Mouse (Mus musculus): ENCODE measurements around the gene Mtmr10. TPM values are rescaled to one million over a fixed set of nuclear protein-coding genes. Genes with fewer than 3 reads are reported as not detected.

Gene Mtmr10
- polyA plus RNA-seq, 1 experiment from 2014 or later = 11.2 TPM

DNA sequence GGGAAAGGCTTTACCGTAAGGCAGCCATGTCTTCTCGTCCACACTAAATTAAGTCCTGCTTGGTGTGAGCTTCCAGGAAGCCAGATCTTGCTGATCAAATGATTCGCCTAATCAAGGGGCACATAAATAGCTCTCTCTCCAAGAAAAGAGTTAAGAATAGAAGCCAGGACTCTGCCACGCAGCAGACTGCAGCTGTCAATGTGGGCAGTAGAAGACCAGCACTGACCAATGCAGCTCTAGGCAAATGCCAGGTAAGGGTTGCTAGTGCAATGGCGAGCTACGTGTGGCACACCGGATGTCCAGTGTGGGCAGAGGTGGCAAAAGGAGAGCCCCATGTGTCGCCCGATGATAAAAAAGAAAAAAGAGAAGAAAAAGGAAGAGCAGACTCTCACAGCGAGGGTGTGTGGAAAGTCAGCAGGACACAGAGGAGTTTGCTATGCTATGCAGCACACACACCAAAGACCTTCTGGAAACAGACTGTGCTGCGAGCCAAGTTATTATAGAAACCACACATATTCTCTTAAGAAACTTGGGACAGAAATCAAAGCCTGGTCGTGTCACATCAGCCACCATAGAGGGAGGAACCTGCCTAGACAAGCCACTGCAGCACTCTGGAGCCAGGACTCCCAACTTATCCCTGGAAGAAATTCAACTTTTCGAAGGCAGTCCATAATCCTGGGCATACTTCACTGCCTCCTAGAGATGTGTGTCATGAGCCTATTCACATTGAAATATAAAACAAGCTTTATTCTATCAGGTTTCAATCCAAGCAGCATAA, 21.8 kb upstream of the Mtmr10 start:
- WGBS = 83% methylated on average over 13 of the region's 13 CpGs
- Histone ChIP-seq H3K9ac (no peak overlapping the region), H3K4me1 (replicated peaks) (no peaks in the 10 kb centered on the region), H3K27ac (replicated peaks) (no peak overlapping the region), H3K4me3 (no peak overlapping the region), H3K36me3 (no peaks in the 10 kb centered on the region), H3K27me3 (peaks cover 11% of the 10 kb centered on the region), H3K4me2 (no peak overlapping the region), H3K9me3 (peaks cover 8% of the 10 kb centered on the region; the same call in 1 of the 2 replicates)
- ATAC-seq (ENCODE audit: low read depth) = no peak

DNA sequence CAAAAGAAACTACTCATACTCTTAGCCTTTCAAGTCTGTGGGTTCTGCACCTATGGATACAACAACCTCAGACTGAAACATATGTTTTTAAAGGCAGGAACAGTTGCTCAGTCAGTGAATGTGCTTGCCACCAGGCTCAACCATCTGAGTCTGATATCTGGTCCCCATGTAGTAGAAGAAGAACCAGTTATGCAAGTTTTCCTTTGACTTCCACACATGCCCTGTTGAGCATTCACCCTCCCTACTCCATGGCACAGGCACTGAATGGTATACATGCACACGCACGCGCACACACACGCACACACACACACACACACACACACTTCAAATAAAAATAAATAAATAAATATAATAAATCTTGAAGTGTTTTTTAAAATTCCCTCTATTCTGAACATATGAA, 20.9 kb upstream of the Mtmr10 start:
- no peak overlapping the region for H3K27ac ChIP-seq (replicated peaks)
- no peak for ATAC-seq (ENCODE audit: low read depth)
- H3K4me3 ChIP-seq = no peak overlapping the region
- H3K27me3 ChIP-seq = peaks cover 11% of the 10 kb centered on the region
- 91% methylated on average over 4 of the region's 4 CpGs for WGBS
- H3K4me2 ChIP-seq = no peak overlapping the region
- no peaks in the 10 kb centered on the region for H3K4me1 ChIP-seq (replicated peaks)
- no peaks in the 10 kb centered on the region for H3K36me3 ChIP-seq
- no peak overlapping the region for H3K9ac ChIP-seq
- H3K9me3 ChIP-seq = peaks cover 5% of the 10 kb centered on the region; the same call in 1 of the 2 replicates

DNA sequence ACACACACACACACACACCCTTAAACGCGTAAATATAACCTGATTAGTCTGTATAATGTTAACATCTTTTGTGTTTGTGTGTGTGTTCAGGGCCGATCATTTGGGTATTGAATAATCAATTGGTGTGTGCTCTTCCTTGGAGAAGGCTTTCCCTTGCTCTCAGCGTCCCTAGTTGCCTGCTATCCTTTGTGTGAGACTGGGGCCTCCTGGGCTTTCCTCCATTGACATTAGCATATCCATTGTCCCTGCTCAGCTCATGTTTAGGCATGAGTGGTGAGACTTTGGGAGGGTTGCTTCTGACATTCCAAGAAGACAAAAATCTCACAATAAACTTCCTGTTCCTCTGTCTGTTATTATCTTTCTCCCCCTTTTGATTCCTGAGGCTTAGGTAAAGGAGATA, 15.5 kb upstream of the Mtmr10 start:
- Histone ChIP-seq H3K27me3 (peaks cover 11% of the 10 kb centered on the region), H3K9me3 (no peaks in the 10 kb centered on the region), H3K36me3 (no peaks in the 10 kb centered on the region), H3K9ac (no peak overlapping the region), H3K4me1 (replicated peaks) (peaks cover 21% of the 10 kb centered on the region), H3K4me2 (no peak overlapping the region), H3K4me3 (no peak overlapping the region), H3K27ac (replicated peaks) (0 out of 2 replicates have a peak overlapping the region, but pooled peaks have one; percentile 54)
- ATAC-seq (ENCODE audit: low read depth) = peak; percentile 60; the same call in 1 of the 2 replicates
- WGBS = 15% methylated on average over 4 of the region's 4 CpGs

DNA sequence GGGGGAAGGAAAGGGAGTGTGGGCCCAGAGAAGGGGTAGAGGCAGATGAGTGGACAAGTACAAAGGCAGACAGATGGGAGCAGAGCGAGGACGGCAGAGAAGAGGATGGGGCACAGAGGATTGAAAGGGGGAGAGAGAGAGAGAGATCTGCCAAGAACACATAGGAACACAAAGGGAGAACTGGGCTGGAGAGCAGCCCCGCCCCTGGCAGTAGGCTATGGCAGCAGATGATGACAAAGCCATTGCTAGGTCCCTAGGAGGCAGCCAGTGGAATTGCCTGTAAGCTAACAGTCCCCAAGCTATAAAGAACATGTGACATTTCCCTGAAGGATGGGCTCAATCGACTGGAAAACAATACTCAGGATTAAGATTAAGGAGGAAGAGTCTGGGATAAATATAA, 11.9 kb upstream of the Mtmr10 start:
- Histone ChIP-seq H3K36me3 (no peaks in the 10 kb centered on the region), H3K4me3 (no peak overlapping the region), H3K27me3 (no peaks in the 10 kb centered on the region), H3K4me1 (replicated peaks) (peaks cover 23% of the 10 kb centered on the region), H3K9ac (no peak overlapping the region), H3K4me2 (no peak overlapping the region), H3K9me3 (no peaks in the 10 kb centered on the region), H3K27ac (replicated peaks) (peak overlapping the region; percentile 33)
- 0 out of 2 replicates have a peak, but pooled peaks have one; percentile 30 for ATAC-seq (ENCODE audit: low read depth)
- WGBS = 27% methylated on average over 4 of the region's 4 CpGs

DNA sequence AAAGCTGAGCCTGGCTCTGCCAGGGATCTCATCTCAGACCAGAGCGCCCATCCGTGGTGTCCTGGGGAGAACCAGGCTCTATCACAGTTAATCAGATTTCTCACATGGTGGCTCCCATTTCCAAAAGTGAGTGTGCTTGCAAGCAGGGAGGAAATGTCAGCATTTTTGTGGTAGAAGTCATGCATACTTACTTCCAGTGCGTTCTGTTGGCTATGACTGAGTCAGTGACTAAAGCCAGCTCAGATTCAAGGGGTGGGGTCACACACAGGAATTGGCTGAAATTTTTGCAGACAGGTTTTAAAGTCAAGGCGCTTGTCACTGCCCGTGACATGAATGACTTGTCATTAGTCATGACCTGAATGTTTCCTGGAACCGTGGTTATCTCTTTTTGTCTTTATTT, 10.5 kb upstream of the Mtmr10 start:
- H3K27me3 ChIP-seq = no peaks in the 10 kb centered on the region
- H3K36me3 ChIP-seq = no peaks in the 10 kb centered on the region
- no peak overlapping the region for H3K4me2 ChIP-seq
- peaks cover 21% of the 10 kb centered on the region for H3K4me1 ChIP-seq (replicated peaks)
- ATAC-seq (ENCODE audit: low read depth) = no peak
- H3K9ac ChIP-seq = no peak overlapping the region
- 47% methylated on average over 6 of the region's 6 CpGs for WGBS
- no peak overlapping the region; the same call in 1 of the 2 replicates for H3K27ac ChIP-seq (replicated peaks)
- no peaks in the 10 kb centered on the region for H3K9me3 ChIP-seq
- no peak overlapping the region for H3K4me3 ChIP-seq

DNA sequence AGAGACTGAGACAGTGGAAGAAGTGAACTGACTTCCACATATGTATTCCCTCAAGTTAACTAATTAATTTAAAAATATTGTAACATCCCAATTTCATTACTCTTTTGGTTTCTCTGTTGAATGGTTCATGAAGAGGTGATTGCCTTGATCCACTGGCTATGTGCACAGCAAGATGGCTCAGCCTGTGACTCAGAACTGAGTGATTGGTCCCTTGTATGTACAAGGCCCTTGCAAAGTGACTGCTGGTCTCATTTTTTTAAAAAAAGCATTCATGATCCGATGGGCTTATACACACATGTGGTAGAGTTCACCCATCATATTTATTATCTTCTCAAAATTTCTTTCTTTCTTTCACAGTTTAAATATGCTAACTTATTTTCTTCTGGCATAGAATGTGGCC, 8.9 kb upstream of the Mtmr10 start:
- no peaks in the 10 kb centered on the region for H3K9me3 ChIP-seq
- no peaks in the 10 kb centered on the region for H3K27me3 ChIP-seq
- H3K9ac ChIP-seq = no peak overlapping the region
- no peak overlapping the region for H3K4me3 ChIP-seq
- no peak overlapping the region for H3K4me2 ChIP-seq
- 93% methylated on average over 1 of the region's 1 CpGs for WGBS
- no peaks in the 10 kb centered on the region for H3K36me3 ChIP-seq
- ATAC-seq (ENCODE audit: low read depth) = no peak
- H3K27ac ChIP-seq (replicated peaks) = no peak overlapping the region
- peaks cover 18% of the 10 kb centered on the region for H3K4me1 ChIP-seq (replicated peaks)

DNA sequence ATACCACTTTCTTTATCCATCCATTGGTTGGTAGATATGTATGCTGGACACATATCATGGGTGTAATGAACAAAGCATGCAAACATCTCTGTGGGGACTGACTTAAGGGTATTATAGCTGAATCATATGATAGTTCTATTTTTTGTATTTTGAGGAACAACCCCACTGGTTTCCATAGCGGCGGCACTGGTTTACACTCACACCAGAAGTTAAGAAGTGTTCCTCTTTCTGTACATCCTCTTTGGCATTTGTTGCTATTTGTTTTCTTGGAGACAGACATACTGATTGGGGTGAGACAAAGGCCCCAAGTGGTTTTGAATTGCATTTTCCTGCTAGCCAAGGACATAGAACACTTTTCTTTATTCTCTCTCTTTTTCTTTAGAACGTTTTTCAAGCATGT, 7.9 kb upstream of the Mtmr10 start:
- H3K4me1 ChIP-seq (replicated peaks) = peaks cover 18% of the 10 kb centered on the region
- H3K36me3 ChIP-seq = no peaks in the 10 kb centered on the region
- H3K4me3 ChIP-seq = no peak overlapping the region
- WGBS = 78% methylated on average over 3 of the region's 3 CpGs
- no peak overlapping the region for H3K9ac ChIP-seq
- ATAC-seq (ENCODE audit: low read depth) = no peak
- H3K9me3 ChIP-seq = no peaks in the 10 kb centered on the region
- no peaks in the 10 kb centered on the region for H3K27me3 ChIP-seq
- H3K4me2 ChIP-seq = no peak overlapping the region
- no peak overlapping the region for H3K27ac ChIP-seq (replicated peaks)

DNA sequence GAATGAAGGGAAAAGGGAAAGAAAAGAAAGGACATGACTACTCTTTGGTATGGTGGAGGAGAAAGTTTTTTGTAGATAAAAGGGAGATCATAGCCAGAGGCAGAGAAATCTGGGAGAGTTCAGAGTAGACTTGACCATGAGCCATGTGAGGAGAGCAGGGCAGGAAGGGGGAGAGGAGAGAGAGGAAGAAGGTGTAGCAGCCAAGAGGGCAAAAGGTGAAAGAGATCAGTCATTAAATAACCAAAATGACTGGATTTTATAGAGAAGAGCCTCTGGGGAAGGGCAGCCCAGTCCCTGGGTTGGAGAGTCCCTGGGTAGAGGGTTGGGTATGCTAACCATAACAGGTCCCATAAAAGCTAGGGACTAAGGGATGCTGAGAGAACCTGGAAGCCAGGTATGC, 887 bp upstream of the Mtmr10 start:
- H3K27me3 ChIP-seq = no peaks in the 10 kb centered on the region
- peaks cover 29% of the 10 kb centered on the region for H3K4me1 ChIP-seq (replicated peaks)
- peak; percentile 28 for ATAC-seq (ENCODE audit: low read depth)
- H3K9me3 ChIP-seq = no peaks in the 10 kb centered on the region
- peak overlapping the region; percentile 91; the same call in 1 of the 2 replicates for H3K4me3 ChIP-seq
- H3K9ac ChIP-seq = no peak overlapping the region
- H3K36me3 ChIP-seq = no peaks in the 10 kb centered on the region
- no peak overlapping the region for H3K27ac ChIP-seq (replicated peaks)
- peak overlapping the region; percentile 59 for H3K4me2 ChIP-seq

DNA sequence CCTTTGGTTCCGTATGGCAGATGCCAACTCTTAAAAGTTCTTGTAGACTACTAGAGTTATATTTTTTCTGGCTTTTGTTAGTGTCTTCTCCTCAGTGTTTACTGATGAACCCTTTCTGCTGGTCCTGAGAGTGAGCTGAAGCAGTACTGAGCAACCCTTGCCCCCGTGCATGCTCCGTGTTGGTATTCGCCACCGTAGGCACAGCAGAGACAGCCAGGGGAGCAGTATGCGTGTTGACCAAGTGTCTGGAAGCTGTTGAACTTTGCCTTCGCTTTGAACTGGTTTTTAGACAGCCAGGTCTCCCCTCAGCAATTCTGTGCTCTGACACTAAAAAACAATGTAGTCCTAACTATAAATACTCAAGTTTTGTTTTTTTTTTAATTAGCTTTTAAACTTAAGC, 2.0 kb downstream of the Mtmr10 start:
- no peak overlapping the region for H3K4me3 ChIP-seq
- WGBS = 90% methylated on average over 7 of the region's 7 CpGs

DNA sequence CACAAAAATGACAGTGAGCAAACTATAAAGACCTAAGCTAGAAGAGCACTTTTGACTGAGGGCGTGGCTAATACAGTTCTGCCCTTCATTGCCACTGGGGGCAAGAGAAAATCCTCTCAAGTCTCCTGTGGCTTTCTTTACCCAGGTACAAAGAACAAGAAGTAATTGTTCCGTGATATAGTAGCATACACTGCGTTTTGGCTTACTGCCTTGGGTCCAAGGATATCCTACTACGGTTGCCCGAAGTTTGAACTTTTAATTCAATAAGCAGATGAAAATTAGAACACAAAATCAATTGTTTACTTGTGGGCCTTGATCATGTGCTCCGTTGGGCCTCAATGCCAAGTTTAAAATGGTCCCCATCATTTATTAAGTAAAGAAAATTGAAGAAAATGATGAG, 3.0 kb downstream of the Mtmr10 start:
- 91% methylated on average over 6 of the region's 6 CpGs for whole genome bisulfite sequencing

More for the DNA sequence above, 2.0 kb downstream of the Mtmr10 start:
- no peak overlapping the region for H3K27ac ChIP-seq (replicated peaks)
- peaks cover 7% of the 10 kb centered on the region for H3K36me3 ChIP-seq
- no peak for ATAC-seq (ENCODE audit: low read depth)
- H3K4me1 ChIP-seq (replicated peaks) = peaks cover 29% of the 10 kb centered on the region
- H3K4me2 ChIP-seq = peak overlapping the region; percentile 10; the same call in 1 of the 2 replicates
- H3K9ac ChIP-seq = no peak overlapping the region
- no peaks in the 10 kb centered on the region for H3K27me3 ChIP-seq
- H3K9me3 ChIP-seq = no peaks in the 10 kb centered on the region

DNA sequence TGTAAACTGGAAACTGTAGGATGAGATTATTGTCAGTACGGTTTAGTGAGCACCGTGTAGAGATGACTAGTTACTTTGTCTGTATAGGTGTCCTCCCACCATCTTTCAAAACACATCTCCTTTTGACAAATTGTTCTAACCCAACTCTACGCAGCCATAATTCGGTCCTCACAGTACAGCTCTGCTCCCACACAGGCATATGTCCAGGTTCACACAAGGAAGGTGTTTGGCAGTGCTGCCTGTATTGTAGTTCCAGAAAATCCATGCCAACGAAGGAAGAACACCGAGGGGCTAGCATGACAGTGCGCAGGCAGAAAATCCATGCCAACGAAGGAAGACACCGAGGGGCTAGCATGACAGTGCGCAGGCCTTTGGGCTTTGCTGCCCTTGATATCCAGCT, 4.3 kb downstream of the Mtmr10 start:
- 94% methylated on average over 10 of the region's 10 CpGs for WGBS
- Histone ChIP-seq H3K9me3 (no peaks in the 10 kb centered on the region), H3K27ac (replicated peaks) (no peak overlapping the region), H3K4me1 (replicated peaks) (peaks cover 36% of the 10 kb centered on the region), H3K4me3 (no peak overlapping the region), H3K27me3 (no peaks in the 10 kb centered on the region), H3K36me3 (peaks cover 7% of the 10 kb centered on the region), H3K4me2 (no peak overlapping the region), H3K9ac (no peak overlapping the region)
- ATAC-seq (ENCODE audit: low read depth) = no peak

More for the DNA sequence above, 3.0 kb downstream of the Mtmr10 start:
- Histone ChIP-seq H3K4me1 (replicated peaks) (peaks cover 29% of the 10 kb centered on the region), H3K36me3 (peaks cover 7% of the 10 kb centered on the region), H3K4me3 (no peak overlapping the region), H3K27ac (replicated peaks) (no peak overlapping the region), H3K4me2 (no peak overlapping the region), H3K27me3 (no peaks in the 10 kb centered on the region), H3K9me3 (no peaks in the 10 kb centered on the region), H3K9ac (no peak overlapping the region)
- ATAC-seq (ENCODE audit: low read depth) = no peak

DNA sequence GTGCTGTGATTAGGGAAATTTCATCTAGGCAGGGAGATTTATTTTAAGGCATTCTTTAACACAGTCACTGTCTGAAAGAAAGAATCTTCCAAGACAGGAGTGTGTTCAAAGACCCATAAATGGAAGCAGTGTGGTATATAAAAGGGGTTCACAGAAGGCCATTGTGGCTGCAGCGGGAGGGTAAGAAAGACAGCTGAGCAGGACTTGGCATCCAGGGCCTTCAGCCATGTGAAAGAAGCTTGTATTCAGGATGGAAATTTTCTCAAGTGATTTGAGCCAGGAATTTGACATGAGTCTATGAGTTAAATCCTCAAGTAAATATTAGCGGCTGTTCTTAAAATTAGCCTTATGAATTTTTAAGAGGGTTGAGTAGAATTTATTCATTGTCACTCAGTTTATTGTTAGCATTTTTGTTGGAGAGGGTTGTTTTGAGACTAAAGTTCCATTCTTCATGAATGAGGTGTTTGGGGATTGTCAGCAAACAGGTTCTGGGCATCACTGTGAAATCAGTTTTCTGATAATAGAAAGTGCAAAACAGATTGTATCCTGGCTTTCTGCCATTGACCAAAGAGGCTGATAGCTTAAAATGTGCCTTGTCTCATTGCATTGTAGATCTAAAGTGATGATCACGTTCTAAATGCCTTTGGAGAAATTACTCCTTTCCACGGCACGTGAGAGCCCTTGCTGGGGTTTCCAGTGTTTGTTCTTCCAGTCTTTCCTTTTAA, 9.0 kb downstream of the Mtmr10 start:
- Histone ChIP-seq H3K36me3 (peaks cover 29% of the 10 kb centered on the region), H3K4me1 (replicated peaks) (peaks cover 17% of the 10 kb centered on the region), H3K9me3 (no peaks in the 10 kb centered on the region), H3K27me3 (no peaks in the 10 kb centered on the region), H3K4me3 (no peak overlapping the region), H3K27ac (replicated peaks) (peak overlapping the region; percentile 72), H3K9ac (no peak overlapping the region), H3K4me2 (no peak overlapping the region)
- ATAC-seq (ENCODE audit: low read depth) = no peak
- WGBS = 40% methylated on average over 5 of the region's 5 CpGs
